Mouse (Mus musculus): ENCODE measurements around the gene Ifitm10. TPM values are rescaled to one million over a fixed set of nuclear protein-coding genes. Genes with fewer than 3 reads are reported as not detected.

Ifitm10 gene
- total RNA-seq, 2 experiments from 2014 or later = not detected

GRCm38 (mm10) chr7:142391609-142392008, 18.1 kb upstream of the Ifitm10 start:
- ATAC-seq (replicated peaks; ENCODE audit: poor library complexity) = no peak

GRCm38 (mm10) chr7:142391108-142391507, 17.6 kb upstream of the Ifitm10 start:
- no peak for ATAC-seq (replicated peaks; ENCODE audit: poor library complexity)

GRCm38 (mm10) chr7:142389961-142390650, 16.6 kb upstream of the Ifitm10 start:
- peak; percentile 21 for ATAC-seq (replicated peaks; ENCODE audit: poor library complexity)

DNA sequence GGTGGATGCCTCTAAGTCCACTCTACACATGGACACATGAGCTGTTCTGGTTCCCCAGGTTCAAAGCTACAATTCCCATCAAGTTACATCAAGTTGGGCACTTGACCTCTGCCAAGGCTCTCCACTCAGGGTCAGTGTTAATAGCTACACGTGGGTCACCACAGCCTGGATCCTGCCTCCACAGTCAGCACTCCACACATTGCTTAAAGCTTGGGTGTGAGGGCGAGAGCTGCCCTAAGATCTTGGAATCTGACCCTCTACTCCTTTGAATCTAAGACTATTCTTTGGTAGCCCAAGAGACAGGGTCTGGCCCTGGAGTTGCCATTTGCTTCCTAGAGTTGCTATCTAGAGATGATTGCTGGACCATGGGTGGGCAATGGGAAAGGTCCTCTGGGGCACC, 15.2 kb upstream of the Ifitm10 start:
- ATAC-seq (replicated peaks; ENCODE audit: poor library complexity) = no peak

- no peak for ATAC-seq (replicated peaks; ENCODE audit: poor library complexity)
Observed at GRCm38 (mm10) chr7:142388198-142388597, 14.6 kb upstream of the Ifitm10 start.

DNA sequence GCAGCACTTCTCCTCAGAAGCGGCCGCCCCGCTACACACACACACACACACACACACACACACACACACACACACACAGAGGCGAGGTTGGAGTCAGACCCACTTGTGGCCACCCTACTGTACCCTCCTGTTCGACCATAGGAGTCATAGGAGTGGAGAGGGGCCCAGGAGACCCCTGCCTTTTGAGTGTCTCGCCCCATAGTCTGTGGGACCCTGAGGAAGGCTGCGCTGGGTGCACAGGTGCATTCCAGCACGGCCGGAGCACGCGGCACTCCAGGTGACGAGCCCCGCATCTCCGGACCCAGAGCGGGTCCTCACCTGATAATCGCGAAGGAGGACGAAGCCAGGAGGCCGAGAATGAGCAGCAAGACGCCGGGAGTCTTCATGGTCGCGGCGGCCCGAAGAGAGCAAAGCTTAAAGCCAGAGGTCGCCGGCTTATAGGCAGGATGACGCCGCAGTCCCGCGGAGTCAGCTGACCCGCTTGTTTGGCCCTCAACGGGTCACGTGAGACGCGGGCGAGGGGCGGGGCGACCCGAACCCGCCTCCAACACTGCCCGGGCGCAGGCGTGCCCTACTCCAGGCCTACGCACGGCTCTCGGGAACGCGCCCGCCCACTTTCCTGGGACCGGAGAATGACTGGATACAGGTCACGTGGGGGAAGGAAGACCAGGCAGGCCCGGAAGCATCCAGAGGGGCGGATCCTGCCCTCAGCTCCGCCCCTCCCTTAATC, 14.0 kb upstream of the Ifitm10 start, which contains the start of gene Ctsd:
Ctsd (minus strand) TSS at position 620 of the 730 bp plus-strand sequence.
- ATAC-seq (replicated peaks; ENCODE audit: poor library complexity) = peak; percentile 70

DNA sequence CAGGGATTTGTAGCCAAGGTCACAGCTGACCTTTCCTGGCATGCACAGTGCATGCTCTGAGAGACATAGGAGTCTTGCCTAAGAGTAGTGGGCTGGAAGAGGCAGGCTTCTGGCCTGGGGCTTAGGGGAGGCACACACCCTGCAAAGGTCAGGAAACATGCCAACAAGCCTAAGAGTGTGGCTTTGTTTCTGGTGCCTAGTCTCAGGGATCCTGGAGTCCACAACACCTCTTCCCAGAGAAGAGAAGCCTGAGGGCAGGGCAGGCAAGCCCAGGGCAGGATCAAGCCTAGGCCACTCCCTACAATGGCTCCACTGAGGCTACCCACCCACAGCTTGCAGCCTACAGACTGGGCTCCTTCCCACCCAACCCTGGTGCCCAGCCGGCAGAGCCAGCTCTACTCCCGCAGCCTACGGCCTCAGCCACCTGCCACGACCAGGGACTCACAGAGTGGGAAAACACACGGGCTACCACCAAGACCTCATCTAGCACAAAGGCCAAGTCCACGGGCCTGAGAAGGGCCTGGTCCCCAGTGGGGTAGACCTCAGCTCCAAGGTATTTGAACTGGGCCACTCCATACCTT, 13.2 kb upstream of the Ifitm10 start:
- no peak for ATAC-seq (replicated peaks; ENCODE audit: poor library complexity)

DNA sequence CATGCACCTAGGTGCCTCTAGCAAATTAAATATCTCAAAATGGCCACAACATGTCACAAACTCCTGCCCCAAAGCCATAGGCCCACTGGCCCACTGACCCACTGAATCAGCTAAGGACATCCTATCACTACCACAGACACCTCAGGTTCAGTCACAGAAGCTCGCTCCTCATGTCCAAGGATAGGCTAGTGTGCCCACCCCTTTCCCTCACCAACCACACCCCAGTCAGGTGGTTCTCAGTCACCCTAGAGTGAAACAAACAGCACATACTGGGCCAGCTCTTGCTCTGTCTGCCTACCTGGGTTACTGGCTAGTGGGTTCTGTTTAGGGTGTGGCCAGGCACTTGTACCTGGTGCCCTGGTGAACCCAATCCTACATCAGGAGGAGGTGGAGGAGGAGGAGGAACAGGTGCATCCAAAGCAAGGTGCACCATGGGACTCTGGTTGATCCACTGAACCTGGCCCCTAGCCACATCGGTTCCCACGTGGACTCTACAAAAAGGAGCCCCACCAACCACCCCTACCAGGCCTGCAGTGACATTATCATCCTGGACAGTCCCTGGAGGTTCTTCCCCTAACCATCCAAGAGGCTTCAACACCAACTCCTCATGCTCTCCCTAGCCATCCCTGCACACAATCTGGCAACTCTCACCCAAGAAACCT, 12.3 kb upstream of the Ifitm10 start:
- no peak for ATAC-seq (replicated peaks; ENCODE audit: poor library complexity)

- ATAC-seq (replicated peaks; ENCODE audit: poor library complexity) = no peak
Observed at GRCm38 (mm10) chr7:142384306-142384705, 10.8 kb upstream of the Ifitm10 start.

GRCm38 (mm10) chr7:142382567-142382966, 9.0 kb upstream of the Ifitm10 start, which contains the start of gene Gm49369:
TSS of gene Gm49369 (minus strand) at chr7:142382667.
- no peak for ATAC-seq (replicated peaks; ENCODE audit: poor library complexity)

- ATAC-seq (replicated peaks; ENCODE audit: poor library complexity) = peak; percentile 51
Observed at GRCm38 (mm10) chr7:142381175-142381574, 7.6 kb upstream of the Ifitm10 start.

DNA sequence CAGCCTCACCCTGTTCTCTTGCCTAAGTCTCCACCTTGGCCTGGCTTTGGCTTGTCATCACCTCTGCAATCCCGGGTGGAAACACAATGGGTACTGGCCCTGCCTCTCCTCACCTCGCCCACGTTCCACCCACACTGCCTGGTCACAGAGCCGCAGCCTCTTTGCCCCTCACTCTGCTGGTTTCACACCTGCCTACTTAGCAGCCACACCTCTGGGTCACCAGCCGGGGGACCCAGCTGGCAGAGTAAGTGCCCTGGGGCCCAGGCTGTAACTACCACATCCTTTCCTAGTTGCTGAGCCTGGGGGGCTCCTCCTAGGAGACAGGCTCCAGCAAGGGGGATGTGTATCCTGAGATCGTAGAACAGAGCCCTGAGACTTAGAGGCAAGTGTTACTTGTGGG, 5.6 kb upstream of the Ifitm10 start:
- no peak for ATAC-seq (replicated peaks; ENCODE audit: poor library complexity)

GRCm38 (mm10) chr7:142377233-142377925, 3.8 kb upstream of the Ifitm10 start:
- peak; percentile 62 for ATAC-seq (replicated peaks; ENCODE audit: poor library complexity)

GRCm38 (mm10) chr7:142376096-142376495, 2.5 kb upstream of the Ifitm10 start:
- no peak for ATAC-seq (replicated peaks; ENCODE audit: poor library complexity)

- ATAC-seq (replicated peaks; ENCODE audit: poor library complexity) = peak; percentile 13
Observed at GRCm38 (mm10) chr7:142375261-142375724, 1.7 kb upstream of the Ifitm10 start.

DNA sequence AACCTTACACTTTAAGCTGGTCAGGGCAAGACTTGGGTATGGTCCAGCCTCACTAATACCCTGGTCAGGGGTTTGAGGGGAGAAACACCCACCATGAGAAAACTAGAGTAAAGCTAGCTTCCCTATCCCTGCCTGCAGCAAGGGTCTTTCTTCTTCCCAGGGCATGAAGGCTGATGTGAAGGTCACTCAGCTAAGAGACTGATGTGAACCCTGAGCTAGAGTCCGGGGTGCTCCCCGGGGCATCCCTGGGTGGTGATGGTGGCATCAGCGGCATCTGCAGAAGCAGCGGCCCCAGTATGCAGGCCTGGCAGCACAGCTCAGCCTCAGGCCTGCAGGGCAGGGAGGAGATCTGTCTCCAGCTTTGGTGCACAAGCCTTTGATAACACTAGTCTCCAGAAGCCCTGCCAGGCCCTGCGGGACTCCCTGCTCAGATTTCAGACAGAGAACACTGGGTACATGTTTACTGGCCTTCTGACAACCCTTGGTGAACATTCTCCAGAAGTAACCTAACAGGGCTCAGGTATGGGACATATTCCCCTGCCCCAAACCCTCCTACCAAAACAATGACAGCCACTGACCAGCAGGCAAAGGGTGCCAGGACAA, 961 bp upstream of the Ifitm10 start:
- 0 out of 2 replicates have a peak, but pooled peaks have one; percentile 10 for ATAC-seq (replicated peaks; ENCODE audit: poor library complexity)

DNA sequence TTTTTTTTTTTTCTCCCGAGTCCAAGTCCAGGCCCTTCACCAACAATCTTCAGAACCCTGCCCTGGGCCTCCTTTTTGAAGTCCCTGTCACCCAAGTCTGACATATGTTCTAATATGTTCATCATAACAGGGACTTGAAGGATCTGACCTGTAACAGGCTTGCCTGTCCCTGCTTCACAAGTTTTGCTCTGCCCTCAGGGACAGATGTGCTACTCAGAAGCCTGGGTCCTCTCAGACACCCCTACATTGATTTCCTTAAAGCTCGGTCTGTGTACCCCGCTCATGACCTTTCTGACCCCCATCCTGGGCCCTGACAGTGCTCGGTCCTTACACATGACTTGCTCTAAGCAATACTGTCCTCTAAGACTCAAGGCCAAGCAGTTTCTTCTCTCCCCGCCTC, 514 bp downstream of the Ifitm10 start:
- no peak for ATAC-seq (replicated peaks; ENCODE audit: poor library complexity)

- peak; percentile 22; the same call in 1 of the 2 replicates for ATAC-seq (replicated peaks; ENCODE audit: poor library complexity)
Observed at GRCm38 (mm10) chr7:142371768-142372661, 1.5 kb downstream of the Ifitm10 start.

- ATAC-seq (replicated peaks; ENCODE audit: poor library complexity) = peak; percentile 36
Observed at GRCm38 (mm10) chr7:142371398-142371767, 2.2 kb downstream of the Ifitm10 start.

Measured in megakaryocyte progenitor cell, adult 5-6 weeks (primary cell).